ENCODE assay signal across 8 mouse cellular contexts in genomic region chr11:77348985-77349384, GRCm38 (mm10).
DNase-seq lines count a peak whose midpoint lies in the region; ATAC-seq and TF ChIP-seq lines count a peak whose summit lies in the region.

No protein-coding gene starts in this region.

- intact Hi-C loops in gastrocnemius, adult 2 months (cut with DNase I) = loop anchor here (1.0 kb wide), 2 partner anchors 38 to 97 kb away; no protein-coding TSS in a partner anchor

- H3K36me3 ChIP-seq in forebrain, embryonic 15.5 days = no peaks in the 10 kb centered on the region
- no peaks in the 10 kb centered on the region for H3K36me3 ChIP-seq in liver, embryonic 14.5 days (replicated peaks; ENCODE audit: control insufficient read depth, insufficient read depth, low read depth)
- H3K36me3 ChIP-seq in splenic B cell, adult 2 months (ENCODE audit: control insufficient read depth, insufficient read depth, low read length, poor library complexity, severe bottlenecking) = no peaks in the 10 kb centered on the region

- H3K9ac ChIP-seq in forebrain, embryonic 15.5 days (replicated peaks) = peak overlapping the region; percentile 39; the same call in 1 of the 2 replicates
- peak overlapping the region; percentile 49 for H3K9ac ChIP-seq in liver, embryonic 14.5 days (replicated peaks)

- no peaks in the 10 kb centered on the region for H3K9me3 ChIP-seq in forebrain, embryonic 15.5 days
- H3K9me3 ChIP-seq in liver, embryonic 14.5 days (ENCODE audit: control insufficient read depth, low read length) = no peaks in the 10 kb centered on the region

- H3K27me3 ChIP-seq in forebrain, embryonic 15.5 days = no peaks in the 10 kb centered on the region
- H3K27me3 ChIP-seq in liver, embryonic 14.5 days (ENCODE audit: control insufficient read depth, insufficient read depth, low read length) = no peaks in the 10 kb centered on the region
- no peaks in the 10 kb centered on the region for H3K27me3 ChIP-seq in splenic B cell, adult 2 months (ENCODE audit: control insufficient read depth, insufficient read depth, low read length, poor library complexity, severe bottlenecking)

- peak overlapping the region; percentile 96 for H3K27ac ChIP-seq in gastrocnemius, adult 2 months
- H3K27ac ChIP-seq in forebrain, embryonic 15.5 days (replicated peaks) = no peak overlapping the region
- no peak overlapping the region for H3K27ac ChIP-seq in liver, embryonic 14.5 days

- no peak for DNase-seq in gastrocnemius, adult 2 months
- DNase-seq in gastrocnemius, postnatal 4 days (ENCODE audit: low spot score in 2 of 2) = no peak
- DNase-seq in liver, embryonic 14.5 days (ENCODE audit: low read depth in 3 of 3, low spot score in 3 of 3) = no peak
- peak; percentile 70 for DNase-seq in splenic B cell, adult 2 months (ENCODE audit: low read depth, low spot score)
- no peak for DNase-seq in layer of hippocampus, postnatal 25 days (ENCODE audit: extremely low spot score in 1 of 2, low spot score in 1 of 2)
- no peak for DNase-seq in right cerebral cortex, postnatal 4 days

- peak overlapping the region; percentile 76; the same call in 1 of the 2 replicates for H3K4me2 ChIP-seq in forebrain, embryonic 15.5 days (replicated peaks)
- peak overlapping the region; percentile 82 for H3K4me2 ChIP-seq in liver, embryonic 14.5 days (ENCODE audit: low read depth)

- 40% methylated on average over 6 of the region's 6 CpGs for WGBS in forebrain, embryonic 15.5 days
- WGBS in liver, embryonic 14.5 days (ENCODE audit: insufficient replicate concordance) = 11% methylated on average over 6 of the region's 6 CpGs

- peak overlapping the region; percentile 79 for H3K4me3 ChIP-seq in gastrocnemius, adult 2 months
- peak overlapping the region; percentile 50 for H3K4me3 ChIP-seq in forebrain, embryonic 15.5 days
- peak overlapping the region; percentile 61 to 81 for H3K4me3 ChIP-seq in liver, embryonic 14.5 days (ENCODE audit: insufficient read depth in 1 of 2, low read depth in 2 of 2, low read length in 2 of 2)

- peak; percentile 85 for ATAC-seq in CD4-positive, CD25-positive, alpha-beta regulatory T cell, adult 4 months
- no peak for ATAC-seq in forebrain, embryonic 15.5 days (replicated peaks)
- no peak for ATAC-seq in liver, embryonic 14.5 days (ENCODE audit: insufficient read depth)

- no peak for TF ChIP-seq CTCF in gastrocnemius, adult 2 months (IDR thresholded peaks at IDR 0.05)
- no peak for TF ChIP-seq CTCF in liver, embryonic 14.5 days (IDR thresholded peaks at IDR 0.05; ENCODE audit: low read depth)

- peaks cover 15% of the 10 kb centered on the region for H3K4me1 ChIP-seq in forebrain, embryonic 15.5 days
- peaks cover 7% of the 10 kb centered on the region in 2 experiments for H3K4me1 ChIP-seq in liver, embryonic 14.5 days (replicated peaks; ENCODE audit: control insufficient read depth in 2 of 2, insufficient read depth in 2 of 2, low read length in 1 of 2)

- no peak for TF ChIP-seq EP300 in liver, embryonic 14.5 days (IDR thresholded peaks at IDR 0.05; ENCODE audit: low read depth)
